Mouse (Mus musculus): Measurements from ENCODE around the gene Abhd8. TPM values are rescaled to one million over a fixed set of nuclear protein-coding genes. Genes with fewer than 3 reads are reported as not detected.
A peak's percentile ranks its signal among the peaks of the same experiment; 100 is the strongest.

Gene Abhd8
- polyA plus RNA-seq, 1 experiment from 2014 or later = 21.4 TPM

DNA sequence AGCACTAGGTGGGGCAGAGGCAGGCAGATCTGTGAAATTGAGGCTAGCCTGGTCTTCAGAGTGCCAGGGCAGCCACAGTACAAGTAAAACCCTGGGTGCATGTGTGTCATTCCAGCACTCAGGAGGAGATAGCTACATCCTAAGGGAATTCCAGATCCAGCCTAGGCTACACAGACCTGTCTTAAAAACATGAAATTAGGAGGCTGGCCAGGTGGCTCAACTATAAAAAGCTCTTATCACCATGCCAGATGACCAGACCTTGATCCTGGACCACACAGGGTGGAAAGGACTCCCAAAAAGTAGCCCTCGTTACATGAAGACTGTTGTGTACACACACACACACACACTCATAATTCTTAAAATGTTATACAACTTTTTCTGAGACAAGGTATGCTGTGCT is 4.5 kb upstream of the Abhd8 start:
- Histone ChIP-seq H3K4me1 (replicated peaks; ENCODE audit: control insufficient read depth, insufficient read depth, low read length) (peaks cover 24% of the 10 kb centered on the region), H3K9me3 (ENCODE audit: control insufficient read depth, low read length) (no peaks in the 10 kb centered on the region), H3K4me2 (no peak overlapping the region), H3K36me3 (ENCODE audit: control insufficient read depth, insufficient read depth, low read length) (peaks cover 21% of the 10 kb centered on the region), H3K9ac (ENCODE audit: low read depth, low read length) (no peak overlapping the region), H3K27ac (ENCODE audit: low read depth, low read length) (no peak overlapping the region), H3K4me3 (ENCODE audit: low read depth, low read length) (no peak overlapping the region), H3K27me3 (replicated peaks; ENCODE audit: control insufficient read depth, insufficient read depth, low read length) (no peaks in the 10 kb centered on the region)
- 71% methylated on average over 1 of the region's 1 CpGs for WGBS
- DNase-seq (ENCODE audit: low spot score) = no peak
- ATAC-seq (replicated peaks; ENCODE audit: low FRiP score) = no peak

DNA sequence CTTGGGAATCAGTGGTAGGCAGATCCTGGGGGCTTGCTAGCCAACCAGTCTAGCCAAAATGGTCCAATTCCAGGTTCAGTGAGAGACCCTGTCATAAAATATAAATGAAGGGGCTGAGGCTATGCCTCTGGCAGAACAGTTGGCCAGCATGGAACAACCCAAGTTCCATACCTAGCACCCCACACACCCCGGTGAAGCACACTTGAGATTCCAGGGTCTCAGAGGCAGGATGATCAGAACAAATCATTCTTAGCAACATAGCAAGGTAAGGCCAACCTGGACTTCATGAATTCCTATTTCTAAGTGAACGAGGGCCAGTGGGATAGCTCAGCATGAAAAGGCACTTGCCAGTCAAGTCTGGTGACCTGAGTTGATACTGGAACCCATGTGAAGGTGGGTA is 3.7 kb upstream of the Abhd8 start:
- DNase-seq (ENCODE audit: low spot score) (no peak), ATAC-seq (replicated peaks; ENCODE audit: low FRiP score) (no peak)
- Histone ChIP-seq H3K4me1 (replicated peaks; ENCODE audit: control insufficient read depth, insufficient read depth, low read length) (peaks cover 30% of the 10 kb centered on the region), H3K27ac (ENCODE audit: low read depth, low read length) (no peak overlapping the region), H3K9me3 (ENCODE audit: control insufficient read depth, low read length) (no peaks in the 10 kb centered on the region), H3K27me3 (replicated peaks; ENCODE audit: control insufficient read depth, insufficient read depth, low read length) (no peaks in the 10 kb centered on the region), H3K4me3 (ENCODE audit: low read depth, low read length) (no peak overlapping the region), H3K36me3 (ENCODE audit: control insufficient read depth, insufficient read depth, low read length) (peaks cover 20% of the 10 kb centered on the region), H3K9ac (ENCODE audit: low read depth, low read length) (no peak overlapping the region), H3K4me2 (no peak overlapping the region)
- WGBS = 90% methylated on average over 2 of the region's 2 CpGs

- H3K4me1 ChIP-seq (replicated peaks; ENCODE audit: control insufficient read depth, insufficient read depth, low read length) = peaks cover 30% of the 10 kb centered on the region
- peak overlapping the region; percentile 69; the same call in 1 of the 2 replicates for H3K4me3 ChIP-seq (ENCODE audit: low read depth, low read length)
- no peak for ATAC-seq (replicated peaks; ENCODE audit: low FRiP score)
Observed at GRCm38 (mm10) chr8:71466198-71466597, 2.7 kb upstream of the Abhd8 start.

DNA sequence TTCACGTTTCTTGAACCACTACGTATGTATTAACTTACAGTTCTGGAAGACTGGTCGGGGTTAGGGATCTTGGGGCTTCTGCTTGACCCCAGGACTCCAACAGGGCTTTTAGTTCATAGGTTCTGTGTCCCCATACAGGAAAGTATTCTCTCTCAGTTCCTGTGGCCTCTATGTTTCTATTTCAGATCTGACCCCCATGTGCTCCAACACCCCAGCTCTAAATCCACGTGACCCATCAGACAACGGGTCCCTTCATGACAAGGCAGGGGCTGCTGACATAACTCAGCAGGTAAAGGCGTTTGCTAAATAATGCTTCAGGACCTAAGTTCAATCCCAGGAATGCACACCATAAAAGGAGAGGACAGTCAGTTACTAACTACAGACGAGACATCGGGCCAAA is 2.3 kb upstream of the Abhd8 start:
- Histone ChIP-seq H3K9me3 (ENCODE audit: control insufficient read depth, low read length) (no peaks in the 10 kb centered on the region), H3K9ac (ENCODE audit: low read depth, low read length) (peak overlapping the region; percentile 83; the same call in 1 of the 2 replicates), H3K4me1 (replicated peaks; ENCODE audit: control insufficient read depth, insufficient read depth, low read length) (peaks cover 30% of the 10 kb centered on the region), H3K27ac (ENCODE audit: low read depth, low read length) (no peak overlapping the region), H3K4me2 (peak overlapping the region; percentile 90), H3K27me3 (replicated peaks; ENCODE audit: control insufficient read depth, insufficient read depth, low read length) (peaks cover 3% of the 10 kb centered on the region; the same call in 1 of the 2 replicates), H3K4me3 (ENCODE audit: low read depth, low read length) (peak overlapping the region; percentile 69), H3K36me3 (ENCODE audit: control insufficient read depth, insufficient read depth, low read length) (peaks cover 6% of the 10 kb centered on the region)
- ATAC-seq (replicated peaks; ENCODE audit: low FRiP score) = no peak
- no peak for DNase-seq (ENCODE audit: low spot score)
- WGBS = 86% methylated on average over 8 of the region's 8 CpGs

More at GRCm38 (mm10) chr8:71466198-71466597, 2.7 kb upstream of the Abhd8 start:
- Histone ChIP-seq H3K27me3 (replicated peaks; ENCODE audit: control insufficient read depth, insufficient read depth, low read length) (peaks cover 2% of the 10 kb centered on the region; the same call in 1 of the 2 replicates), H3K4me2 (peak overlapping the region; percentile 90), H3K9ac (ENCODE audit: low read depth, low read length) (no peak overlapping the region), H3K36me3 (ENCODE audit: control insufficient read depth, insufficient read depth, low read length) (peaks cover 11% of the 10 kb centered on the region), H3K9me3 (ENCODE audit: control insufficient read depth, low read length) (no peaks in the 10 kb centered on the region), H3K27ac (ENCODE audit: low read depth, low read length) (no peak overlapping the region)
- DNase-seq (ENCODE audit: low spot score) = no peak
- whole genome bisulfite sequencing = 93% methylated on average over 5 of the region's 5 CpGs

GRCm38 (mm10) chr8:71464513-71465500 is 1.4 kb upstream of the Abhd8 start, which contains the start of gene Mrpl34:
Mrpl34 (plus strand) TSS chr8:71464959.
- Histone ChIP-seq H3K4me3 (ENCODE audit: low read depth, low read length) (peak within 1 kb of the TSS; percentile 69), H3K9me3 (ENCODE audit: control insufficient read depth, low read length) (no peaks in the 10 kb centered on the region), H3K4me1 (replicated peaks; ENCODE audit: control insufficient read depth, insufficient read depth, low read length) (peaks cover 23% of the 10 kb centered on the region), H3K27ac (ENCODE audit: low read depth, low read length) (peak within 1 kb of the TSS; percentile 75), H3K27me3 (replicated peaks; ENCODE audit: control insufficient read depth, insufficient read depth, low read length) (peaks cover 3% of the 10 kb centered on the region; the same call in 1 of the 2 replicates), H3K36me3 (ENCODE audit: control insufficient read depth, insufficient read depth, low read length) (peaks cover 2% of the 10 kb centered on the region; the same call in 1 of the 2 replicates), H3K9ac (ENCODE audit: low read depth, low read length) (peak within 1 kb of the TSS; percentile 83), H3K4me2 (peak within 1 kb of the TSS; percentile 90)
- ATAC-seq (replicated peaks; ENCODE audit: low FRiP score) (peak; percentile 80), DNase-seq (ENCODE audit: low spot score) (peak; percentile 96)
- WGBS = under 1% methylated on average over 59 of the region's 59 CpGs

DNA sequence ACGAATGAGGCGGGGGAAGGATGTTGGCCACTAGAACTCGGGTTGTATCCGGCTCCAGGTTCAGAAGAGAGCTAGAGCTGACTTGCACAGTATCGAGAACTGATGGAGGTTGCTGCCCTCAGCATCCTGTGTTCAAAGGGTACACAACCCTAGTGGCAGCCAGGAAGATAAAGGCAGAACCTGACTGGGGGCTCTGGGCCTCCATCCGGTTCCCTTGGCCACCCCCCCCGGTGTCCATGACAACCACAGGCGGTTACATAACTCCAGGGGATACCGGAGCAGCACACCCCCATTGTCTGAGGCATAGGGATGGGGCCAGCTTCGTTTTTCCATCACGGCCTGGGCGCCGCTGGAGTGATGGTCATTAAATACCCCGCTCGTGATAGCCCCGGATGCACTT is 669 bp downstream of the Abhd8 start:
- Histone ChIP-seq H3K36me3 (ENCODE audit: control insufficient read depth, insufficient read depth, low read length) (peaks cover 2% of the 10 kb centered on the region; the same call in 1 of the 2 replicates), H3K27ac (ENCODE audit: low read depth, low read length) (no peak overlapping the region)

DNA sequence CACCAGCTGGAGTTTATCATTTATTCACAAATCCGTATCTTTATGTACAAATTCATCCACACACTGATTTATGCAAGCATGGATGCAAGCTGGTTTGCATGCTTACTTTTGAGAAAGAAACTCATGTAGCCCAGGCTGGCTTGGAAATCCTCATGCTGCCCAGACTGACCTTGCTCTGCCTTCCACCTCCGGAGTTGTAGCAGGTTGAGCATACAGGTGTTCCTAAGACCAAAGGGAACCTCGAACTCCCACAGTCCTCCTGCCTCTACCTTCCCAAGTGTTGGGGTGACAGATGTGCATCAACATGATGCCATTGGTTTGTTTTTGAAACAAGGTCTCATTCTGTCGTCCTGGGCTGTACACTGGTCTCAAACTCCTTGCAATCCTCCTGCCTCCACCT is 1.3 kb downstream of the Abhd8 start:
- 68% methylated on average over 4 of the region's 4 CpGs for WGBS
- no peaks in the 10 kb centered on the region for H3K9me3 ChIP-seq (ENCODE audit: control insufficient read depth, low read length)
- peak overlapping the region; percentile 69 for H3K4me3 ChIP-seq (ENCODE audit: low read depth, low read length)
- no peak overlapping the region for H3K27ac ChIP-seq (ENCODE audit: low read depth, low read length)
- no peak overlapping the region; the same call in 1 of the 2 replicates for H3K9ac ChIP-seq (ENCODE audit: low read depth, low read length)
- ATAC-seq (replicated peaks; ENCODE audit: low FRiP score) = no peak
- peak overlapping the region; percentile 90 for H3K4me2 ChIP-seq
- H3K4me1 ChIP-seq (replicated peaks; ENCODE audit: control insufficient read depth, insufficient read depth, low read length) = peaks cover 23% of the 10 kb centered on the region
- DNase-seq (ENCODE audit: low spot score) = no peak
- H3K27me3 ChIP-seq (replicated peaks; ENCODE audit: control insufficient read depth, insufficient read depth, low read length) = peaks cover 3% of the 10 kb centered on the region; the same call in 1 of the 2 replicates
- H3K36me3 ChIP-seq (ENCODE audit: control insufficient read depth, insufficient read depth, low read length) = peaks cover 2% of the 10 kb centered on the region; the same call in 1 of the 2 replicates

More for the DNA sequence above, 669 bp downstream of the Abhd8 start:
- peak; percentile 66 for DNase-seq (ENCODE audit: low spot score)
- Histone ChIP-seq H3K9ac (ENCODE audit: low read depth, low read length) (peak overlapping the region; percentile 67), H3K4me3 (ENCODE audit: low read depth, low read length) (peak overlapping the region; percentile 69), H3K9me3 (ENCODE audit: control insufficient read depth, low read length) (no peaks in the 10 kb centered on the region), H3K4me2 (peak overlapping the region; percentile 90), H3K4me1 (replicated peaks; ENCODE audit: control insufficient read depth, insufficient read depth, low read length) (peaks cover 21% of the 10 kb centered on the region), H3K27me3 (replicated peaks; ENCODE audit: control insufficient read depth, insufficient read depth, low read length) (peaks cover 3% of the 10 kb centered on the region; the same call in 1 of the 2 replicates)
- no peak for ATAC-seq (replicated peaks; ENCODE audit: low FRiP score)
- 7% methylated on average over 15 of the region's 16 CpGs for WGBS

GRCm38 (mm10) chr8:71461152-71461840 is 2.2 kb downstream of the Abhd8 start:
- no peak overlapping the region; the same call in 1 of the 2 replicates for H3K4me2 ChIP-seq
- H3K9ac ChIP-seq (ENCODE audit: low read depth, low read length) = no peak overlapping the region
- H3K27ac ChIP-seq (ENCODE audit: low read depth, low read length) = no peak overlapping the region
- DNase-seq (ENCODE audit: low spot score) (no peak), ATAC-seq (replicated peaks; ENCODE audit: low FRiP score) (no peak)
- H3K36me3 ChIP-seq (ENCODE audit: control insufficient read depth, insufficient read depth, low read length) = peaks cover 2% of the 10 kb centered on the region; the same call in 1 of the 2 replicates
- H3K4me1 ChIP-seq (replicated peaks; ENCODE audit: control insufficient read depth, insufficient read depth, low read length) = peaks cover 28% of the 10 kb centered on the region
- H3K27me3 ChIP-seq (replicated peaks; ENCODE audit: control insufficient read depth, insufficient read depth, low read length) = peaks cover 6% of the 10 kb centered on the region
- no peak overlapping the region for H3K4me3 ChIP-seq (ENCODE audit: low read depth, low read length)
- 72% methylated on average over 47 of the region's 47 CpGs for WGBS
- H3K9me3 ChIP-seq (ENCODE audit: control insufficient read depth, low read length) = no peaks in the 10 kb centered on the region
